Mouse (Mus musculus): ENCODE results near the gene Irgm2.

Irgm2 gene

GRCm38 (mm10) chr11:58200226-58200625 lies 808 bp downstream of the Irgm2 start:
- POLR2A ChIA-PET = interaction anchor here in 1 of 4 experiments (0.7 to 1.6 kb wide), 3 partner anchors 11 to 461 kb away, joined by 3 to 6 read pairs (median 5); no protein-coding TSS in a partner anchor
- CTCF ChIA-PET = interaction anchor here in 1 of 4 experiments (1.4 kb wide), 1 partner anchor 25 kb away, joined by 5 read pairs; no protein-coding TSS in a partner anchor

GRCm38 (mm10) chr11:58201052-58201451 lies 1.6 kb downstream of the Irgm2 start:
- ChIA-PET CTCF (interaction anchor here in 3 of 4 experiments (0.5 to 1.4 kb wide), 9 partner anchors 22 to 266 kb away, joined by 3 to 5 read pairs (median 3); no protein-coding TSS in a partner anchor), POLR2A (interaction anchor here in 3 of 4 experiments (0.7 to 1.6 kb wide), 11 partner anchors 10 to 753 kb away, joined by 3 to 11 read pairs (median 4); partner anchors contain the start of genes Hist3h2a (in 1 of the 3) and Trim17 (in 1 of the 3))

GRCm38 (mm10) chr11:58210321-58210886 lies 11.0 kb downstream of the Irgm2 start:
- CTCF ChIA-PET = interaction anchor here in 2 of 4 experiments (0.7 to 1.3 kb wide), 4 partner anchors 15 to 91 kb away, joined by 3 to 5 read pairs (median 4); no protein-coding TSS in a partner anchor
- POLR2A ChIA-PET = interaction anchor here in 3 of 4 experiments (0.5 to 3.0 kb wide), 10 partner anchors 7 to 193 kb away, joined by 3 to 6 read pairs (median 4); partner anchors contain the start of genes Zfp672 (in 2 of the 3), Igtp (in 1 of the 3), Irgm2 (in 1 of the 3) and Sh3bp5l (in 1 of the 3)

DNA sequence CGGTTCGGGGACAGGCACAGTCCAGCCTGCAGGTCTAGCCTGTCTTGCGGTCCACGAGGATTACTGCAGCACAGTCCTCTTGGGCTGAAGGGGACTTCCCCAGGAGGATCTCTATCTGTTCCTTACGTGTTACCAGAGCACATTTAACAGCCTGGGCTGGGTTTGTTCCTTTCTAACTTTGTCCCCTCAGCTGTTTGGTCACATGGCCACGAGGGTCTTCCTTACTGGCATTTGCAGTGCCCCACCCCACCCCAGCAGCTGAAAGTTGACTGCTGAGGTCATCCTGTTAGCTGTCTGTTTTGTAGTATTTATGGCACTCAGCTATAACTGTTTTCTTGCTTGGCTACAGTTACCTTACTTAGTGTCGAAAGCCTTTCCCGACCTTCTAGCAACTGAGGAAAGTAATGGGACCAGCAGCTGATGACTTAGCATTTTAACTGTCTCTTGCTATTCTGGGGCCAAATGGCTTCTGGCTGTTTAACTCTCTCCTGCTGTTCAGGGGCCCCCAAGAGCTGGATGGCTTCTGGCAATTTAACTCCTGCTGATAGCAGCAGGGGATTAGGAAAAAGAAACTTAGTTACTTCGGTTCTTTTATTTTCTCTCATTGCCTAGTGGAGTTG lies 11.8 kb downstream of the Irgm2 start:
- ChIA-PET CTCF (interaction anchor here in 2 of 4 experiments (0.7 to 1.3 kb wide), 4 partner anchors 14 to 91 kb away, joined by 3 to 5 read pairs (median 4); no protein-coding TSS in a partner anchor), POLR2A (interaction anchor here in 3 of 4 experiments (0.5 to 3.0 kb wide), 15 partner anchors 8 to 694 kb away, joined by 3 to 6 read pairs (median 3); partner anchors contain the start of genes Zfp672 (in 2 of the 3), Igtp (in 1 of the 3), Irgm2 (in 1 of the 3) and Sh3bp5l (in 1 of the 3))

GRCm38 (mm10) chr11:58211682-58212067 lies 12.3 kb downstream of the Irgm2 start:
- ChIA-PET POLR2A (interaction anchor here in 3 of 4 experiments (0.9 to 3.0 kb wide), 11 partner anchors 10 to 195 kb away, joined by 3 to 6 read pairs (median 4); partner anchors contain the start of gene Gemin5 (in 1 of the 3)), CTCF (interaction anchor here in 2 of 4 experiments (1.2 to 1.3 kb wide), 3 partner anchors 14 to 90 kb away, joined by 3 to 5 read pairs (median 4); no protein-coding TSS in a partner anchor)

GRCm38 (mm10) chr11:58213673-58214342 lies 14.4 kb downstream of the Irgm2 start:
- POLR2A ChIA-PET = interaction anchor here in 2 of 4 experiments (0.6 to 2.3 kb wide), 6 partner anchors 13 to 117 kb away, joined by 3 to 11 read pairs (median 4); partner anchors contain the start of genes Gemin5 (in 1 of the 2), Sh3bp5l (in 1 of the 2) and Zfp672 (in 1 of the 2)
- CTCF ChIA-PET = interaction anchor here in 2 of 4 experiments (0.5 to 2.1 kb wide), 6 partner anchors 11 to 115 kb away, joined by 3 to 6 read pairs (median 4); no protein-coding TSS in a partner anchor

DNA sequence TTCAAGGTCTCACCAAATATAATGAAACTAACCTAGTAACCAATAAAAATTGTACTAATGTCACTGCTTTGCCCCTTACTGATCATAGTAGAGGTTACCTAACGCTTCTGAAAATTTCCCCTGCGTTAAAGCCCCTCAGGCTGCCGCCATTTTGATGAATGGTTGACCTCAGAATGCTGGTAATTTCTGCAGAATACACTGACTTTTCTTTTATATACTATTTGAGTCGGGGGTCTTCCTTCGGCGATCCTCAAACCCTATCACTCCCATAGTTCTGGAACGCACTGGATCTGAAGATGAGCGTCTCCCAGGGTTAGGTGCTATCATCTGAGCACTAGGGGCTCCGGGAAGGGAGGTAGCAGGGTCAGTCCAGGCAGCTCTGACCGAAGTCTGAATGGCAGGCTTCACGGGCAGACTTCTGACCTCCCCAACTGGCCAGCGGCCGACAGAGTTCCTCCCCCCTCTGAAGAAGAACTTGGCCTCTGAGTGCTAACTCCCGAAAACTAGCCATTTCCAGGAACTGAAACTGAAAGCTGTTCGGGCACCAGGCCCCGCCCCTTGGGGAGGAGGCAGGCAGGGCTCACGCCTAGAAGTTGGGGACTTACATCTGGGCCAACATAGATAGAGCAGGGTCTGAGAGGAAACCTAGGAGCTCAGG lies 15.1 kb downstream of the Irgm2 start:
- ChIA-PET POLR2A (interaction anchor here in 2 of 4 experiments (0.6 to 2.3 kb wide), 6 partner anchors 9 to 116 kb away, joined by 3 to 11 read pairs (median 4); partner anchors contain the start of genes Sh3bp5l (in 1 of the 2) and Zfp672 (in 1 of the 2)), CTCF (interaction anchor here in 2 of 4 experiments (1.5 to 2.1 kb wide), 3 partner anchors 11 to 87 kb away, joined by 4 to 6 read pairs (median 5); no protein-coding TSS in a partner anchor)

DNA sequence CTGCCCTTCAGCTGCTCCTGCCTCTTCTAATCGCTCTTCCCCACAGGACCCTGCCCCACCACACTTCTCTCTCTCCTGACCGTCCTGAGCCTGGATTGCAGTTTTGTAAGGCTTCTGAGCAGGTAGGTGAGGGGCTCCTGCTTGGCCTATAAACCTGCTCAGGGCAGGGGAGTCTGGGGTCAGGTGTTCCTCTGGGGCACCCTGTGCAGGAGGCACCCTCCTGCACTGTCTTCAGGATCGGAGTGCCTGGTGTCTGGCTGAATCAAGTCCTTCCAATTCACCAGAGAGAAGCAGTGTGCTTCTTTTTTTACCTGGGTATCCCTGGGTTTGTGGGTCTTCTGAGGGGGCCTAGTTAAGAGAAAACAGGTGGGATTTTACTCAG lies 15.6 kb downstream of the Irgm2 start:
- ChIA-PET CTCF (interaction anchor here in 2 of 4 experiments (1.5 to 2.1 kb wide), 2 partner anchors 10 to 24 kb away, joined by 4 to 5 read pairs; no protein-coding TSS in a partner anchor), POLR2A (interaction anchor here in 2 of 4 experiments (1.2 to 2.3 kb wide), 4 partner anchors 9 to 16 kb away, joined by 3 to 11 read pairs (median 4); no protein-coding TSS in a partner anchor)

DNA sequence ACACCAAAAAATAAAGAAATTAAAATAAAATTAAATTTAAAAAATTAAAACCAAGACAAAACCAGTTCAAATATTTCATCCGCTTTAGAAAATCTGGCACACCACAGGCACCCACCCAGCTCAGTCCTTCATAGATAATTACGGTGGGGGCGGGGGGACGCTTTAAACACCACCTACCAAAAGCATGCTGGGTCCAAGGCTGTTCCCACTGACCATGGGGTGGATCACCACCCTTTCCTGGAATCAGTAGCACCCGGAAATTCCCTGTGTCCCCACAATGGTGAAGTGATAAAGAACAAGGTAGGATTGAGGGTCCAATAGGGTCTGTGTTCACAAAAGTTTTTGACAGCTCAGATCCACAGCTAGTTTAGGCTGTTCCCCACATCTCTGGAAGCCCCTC lies 16.4 kb downstream of the Irgm2 start:
- POLR2A ChIA-PET = interaction anchor here (0.6 to 1.6 kb wide), 6 partner anchors 9 to 26 kb away, joined by 3 to 5 read pairs (median 4); no protein-coding TSS in a partner anchor
- CTCF ChIA-PET = interaction anchor here in 3 of 4 experiments (0.6 to 2.1 kb wide), 3 partner anchors 9 to 200 kb away, joined by 3 to 5 read pairs (median 5); no protein-coding TSS in a partner anchor

DNA sequence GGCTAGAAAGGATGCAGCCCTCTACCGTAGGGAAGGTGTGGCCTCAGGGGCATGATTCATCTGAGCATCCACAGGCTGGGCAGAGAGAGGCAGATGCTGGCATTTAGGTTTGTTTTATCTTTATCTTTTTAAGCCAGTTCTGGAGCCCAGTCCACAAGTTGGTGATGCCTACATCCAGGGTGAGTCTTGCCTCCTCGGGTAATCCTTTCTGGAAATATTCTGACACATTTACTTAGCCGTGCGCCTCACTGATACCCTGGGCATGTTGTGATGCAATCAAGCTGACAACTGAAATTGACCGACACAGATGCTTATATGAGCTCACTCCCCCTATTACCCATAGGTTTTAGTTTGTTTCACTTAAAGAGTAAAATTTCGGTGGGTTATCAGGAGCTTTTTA lies 17.4 kb downstream of the Irgm2 start:
- CTCF ChIA-PET = interaction anchor here in 2 of 4 experiments (1.0 to 1.2 kb wide), 2 partner anchors 8 to 22 kb away, joined by 4 read pairs; no protein-coding TSS in a partner anchor

DNA sequence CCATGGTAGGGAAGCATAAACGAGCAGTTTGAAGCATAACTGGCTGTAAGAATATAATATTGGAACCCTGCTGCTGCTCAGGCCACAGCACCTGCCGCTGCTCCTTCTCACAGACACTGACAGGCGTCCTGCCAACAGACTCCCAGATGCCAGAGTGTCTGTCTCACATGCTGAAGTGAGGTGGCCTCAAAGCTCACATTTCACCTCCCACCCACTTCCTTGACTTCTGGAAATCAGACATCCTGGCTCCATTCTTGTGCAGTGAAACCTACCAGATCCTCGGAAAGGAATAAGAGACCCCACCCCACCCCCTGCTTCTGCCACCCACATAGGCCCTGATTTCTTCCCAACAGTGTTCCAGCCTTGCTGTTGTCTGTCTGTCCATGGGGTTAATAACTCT lies 24.3 kb downstream of the Irgm2 start:
- ChIA-PET CTCF (interaction anchor here in 1 of 4 experiments (2.5 kb wide), 1 partner anchor 15 kb away, joined by 7 read pairs; no protein-coding TSS in a partner anchor), POLR2A (no interaction called here)

More for the DNA sequence above, 17.4 kb downstream of the Irgm2 start:
- POLR2A ChIA-PET = interaction anchor here in 1 of 4 experiments (0.6 to 1.2 kb wide), 2 partner anchors 10 to 246 kb away, joined by 3 to 4 read pairs; no protein-coding TSS in a partner anchor

GRCm38 (mm10) chr11:58224313-58224712 lies 24.9 kb downstream of the Irgm2 start:
- CTCF ChIA-PET = interaction anchor here in 3 of 4 experiments (1.3 to 2.5 kb wide), 6 partner anchors 7 to 45 kb away, joined by 4 to 16 read pairs (median 8); no protein-coding TSS in a partner anchor
- POLR2A ChIA-PET = interaction anchor here in 2 of 4 experiments (0.7 to 1.5 kb wide), 3 partner anchors 9 to 13 kb away, joined by 4 read pairs; no protein-coding TSS in a partner anchor

DNA sequence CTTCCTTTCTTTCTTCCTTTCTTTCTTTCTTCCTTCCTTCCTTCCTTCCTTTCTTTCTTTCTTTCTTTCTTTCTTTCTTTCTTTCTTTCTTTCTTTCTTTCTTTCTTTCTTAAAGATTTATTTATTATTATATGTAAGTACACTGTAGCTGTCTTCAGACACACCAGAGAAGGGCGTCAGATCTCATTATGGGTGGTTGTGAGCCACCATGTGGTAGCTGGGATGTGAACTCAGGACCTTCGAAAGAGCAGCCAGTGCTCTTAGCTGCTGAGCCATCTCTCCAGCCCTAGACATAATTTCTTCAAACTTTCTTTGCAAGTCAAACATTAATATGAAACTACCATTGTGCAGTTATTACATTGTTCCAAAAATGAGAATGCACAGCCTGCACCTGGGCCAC lies 25.5 kb downstream of the Irgm2 start:
- ChIA-PET POLR2A (interaction anchor here (0.6 to 1.5 kb wide), 8 partner anchors 9 to 213 kb away, joined by 3 to 4 read pairs (median 4); no protein-coding TSS in a partner anchor), CTCF (interaction anchor here (0.6 to 2.5 kb wide), 31 partner anchors 8 to 641 kb away, joined by 3 to 16 read pairs (median 4); partner anchors contain the start of genes Igtp (in 1 of the 4) and Irgm2 (in 1 of the 4))

DNA sequence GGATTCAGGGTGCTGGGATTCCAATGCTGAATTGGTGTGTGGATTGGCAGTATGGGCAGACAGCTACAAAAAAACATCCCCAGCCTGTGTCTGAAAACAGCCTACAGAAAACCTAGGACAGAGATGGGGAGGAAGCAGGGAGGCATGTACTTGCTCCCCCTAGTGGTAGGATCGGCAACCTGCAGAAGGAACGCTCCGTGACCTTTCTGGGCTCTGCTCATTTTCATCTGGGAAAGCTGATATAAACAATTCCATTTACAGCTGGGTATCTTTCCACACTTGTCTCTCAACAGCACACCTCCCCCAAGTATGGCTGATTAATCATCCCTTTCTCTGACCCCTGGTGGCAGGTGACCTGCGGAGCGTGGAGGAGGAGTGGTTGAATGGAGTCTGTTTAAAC lies 26.2 kb downstream of the Irgm2 start:
- ChIA-PET POLR2A (interaction anchor here in 3 of 4 experiments (0.6 to 1.5 kb wide), 6 partner anchors 10 to 162 kb away, joined by 3 to 4 read pairs (median 4); no protein-coding TSS in a partner anchor), CTCF (interaction anchor here (0.5 to 2.5 kb wide), 35 partner anchors 9 to 641 kb away, joined by 3 to 16 read pairs (median 4); partner anchors contain the start of genes Igtp (in 1 of the 4) and Irgm2 (in 1 of the 4))

- ChIA-PET CTCF (interaction anchor here in 3 of 4 experiments (0.6 to 1.5 kb wide), 3 partner anchors 9 to 39 kb away, joined by 3 to 5 read pairs (median 5); no protein-coding TSS in a partner anchor), POLR2A (interaction anchor here in 1 of 4 experiments (1.5 kb wide), 1 partner anchor 13 kb away, joined by 4 read pairs; no protein-coding TSS in a partner anchor)
Measured at GRCm38 (mm10) chr11:58226425-58226824, 27.0 kb downstream of the Irgm2 start.

DNA sequence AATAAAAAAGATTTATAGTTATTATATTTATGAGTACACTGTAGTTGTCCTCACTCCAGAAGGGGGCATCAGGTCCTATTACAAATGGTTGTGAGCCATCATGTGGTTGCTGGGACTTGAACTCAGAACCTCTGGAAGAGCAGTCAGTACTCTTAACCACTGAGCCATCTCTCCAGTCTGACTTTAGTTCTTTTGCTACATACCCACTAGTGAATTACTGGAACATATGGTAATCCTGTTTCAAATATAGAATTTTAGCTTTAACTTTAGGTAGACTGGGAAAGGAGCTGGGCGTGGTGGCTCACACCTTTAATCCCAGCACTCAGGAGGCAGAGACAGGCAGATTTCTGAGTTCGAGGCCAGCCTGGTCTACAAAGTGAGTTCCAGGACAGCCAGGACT lies 28.6 kb downstream of the Irgm2 start:
- ChIA-PET CTCF (interaction anchor here in 1 of 4 experiments (0.6 kb wide), 1 partner anchor 952 kb away, joined by 3 read pairs; no protein-coding TSS in a partner anchor), POLR2A (interaction anchor here in 1 of 4 experiments (0.6 kb wide), 1 partner anchor 1504 kb away, joined by 10 read pairs; no protein-coding TSS in a partner anchor)

Data from embryonic stem cell, embryonic (primary cell).